Mouse (Mus musculus): ENCODE data around the gene B630019K06Rik.
"Not testable (repeated sequence)": the region's sequence is repeated elsewhere in the genome, so short reads cannot be mapped to it uniquely, and the experiment has no call there.

DNA sequence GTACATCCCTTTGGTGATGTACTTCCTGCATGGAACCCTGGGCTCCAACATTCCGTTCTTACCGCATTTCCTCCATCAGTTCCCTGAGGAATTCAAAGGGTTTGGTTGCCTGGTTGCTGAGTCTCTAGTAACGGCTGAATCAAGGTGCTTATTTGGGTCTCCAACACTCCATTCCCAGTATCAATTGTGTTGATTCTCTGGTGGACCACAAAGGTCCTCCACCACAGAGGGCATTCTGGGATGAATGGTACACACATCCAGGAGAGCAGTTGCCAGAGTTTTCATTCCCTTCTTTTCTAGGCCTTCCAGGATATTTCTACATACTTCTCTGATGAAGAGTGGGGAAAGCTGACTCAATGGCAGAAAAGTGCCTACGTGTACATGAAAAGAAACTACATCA lies 18.2 kb upstream of the B630019K06Rik start, which contains the start of gene Gm5751:
- TF ChIP-seq CTCF (conservative IDR thresholded peaks at IDR 0.05; ENCODE audit: low read length); NANOG (IDR thresholded peaks at IDR 0.05; ENCODE audit: borderline replicate concordance, low read length); POU5F1 (IDR thresholded peaks at IDR 0.05; ENCODE audit: borderline replicate concordance, low read length): not testable (repeated sequence)

Data from E14TG2a.4 (cell line).